Mouse (Mus musculus) G1E (cell line): ENCODE measurements around the gene Calr.

ENCODE experiments used
- CTCF ChIP-seq: IDR thresholded peaks from 2 replicates; pipeline ENCODE4 v1.5.1; 2012; ENCODE audit warnings: low read depth, low read length, inconsistent platforms, mixed read lengths
- GATA1 ChIP-seq: IDR thresholded peaks from 2 replicates; pipeline ENCODE4 v1.6.1; 2012; ENCODE audit warnings: borderline replicate concordance, low read length, inconsistent platforms, mixed read lengths
- GATA2 ChIP-seq: IDR thresholded peaks from 2 replicates; pipeline ENCODE4 v1.6.1; 2012; ENCODE audit warnings: low read depth, low read length, inconsistent platforms, borderline replicate concordance
- POLR2AphosphoS5 ChIP-seq: IDR thresholded peaks from 2 replicates; pipeline ENCODE4 v1.6.1; 2012; ENCODE audit warnings: low read depth, low read length, inconsistent platforms; ENCODE audit not compliant: insufficient replicate concordance
- TAL1 ChIP-seq: conservative IDR thresholded peaks from 2 replicates; pipeline ENCODE4 v1.6.1; 2012; ENCODE audit warnings: low read depth, low read length, inconsistent platforms, mixed read lengths

DNA sequence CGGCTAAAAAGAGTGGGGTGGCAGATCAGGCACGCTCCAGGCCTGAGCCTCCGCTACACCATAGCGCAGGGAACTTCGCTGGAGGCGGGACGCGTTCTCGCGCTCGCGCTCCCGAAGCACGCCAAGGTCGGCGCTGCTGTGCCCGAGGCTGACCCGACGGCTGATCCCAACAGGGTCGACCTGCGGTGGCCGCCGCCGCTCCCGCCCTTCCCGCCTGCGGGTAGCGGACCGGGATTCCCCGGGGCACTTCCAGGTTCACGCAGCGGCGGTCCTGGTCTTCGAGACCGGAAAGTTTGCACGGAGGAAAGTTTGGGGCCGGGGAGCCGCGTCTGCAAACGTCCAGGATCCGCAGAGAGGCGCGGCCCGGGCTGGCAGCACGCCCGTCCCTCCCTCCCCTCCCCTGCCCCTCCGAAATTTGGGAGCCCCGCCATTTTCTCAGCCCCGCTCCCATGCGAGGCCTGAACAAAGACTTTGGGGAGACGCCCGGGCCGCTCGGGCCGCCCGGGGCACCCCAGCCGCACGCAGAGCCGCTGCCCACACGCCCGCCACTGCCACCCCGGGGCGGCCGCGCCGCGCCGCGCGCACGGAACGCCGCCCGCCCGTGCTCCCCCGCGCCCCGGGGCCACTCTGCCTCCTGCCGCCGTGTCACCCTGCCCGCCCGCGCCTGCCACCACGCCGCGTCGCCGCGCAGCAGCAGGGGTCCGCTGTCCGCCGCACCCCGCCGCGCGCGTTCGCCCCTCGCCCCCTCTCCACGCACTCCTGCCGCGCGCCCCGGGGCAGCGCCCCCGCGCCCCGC is 47.4 kb downstream of the Calr start:
- no peak for TF ChIP-seq CTCF
- no peak for TF ChIP-seq TAL1
- no peak for TF ChIP-seq GATA1
- no peak for TF ChIP-seq POLR2AphosphoS5
- no peak for TF ChIP-seq GATA2
